Mouse (Mus musculus) ES-E14 (cell line): ENCODE measurements around the gene Gdpd5.

ENCODE experiments used
- CHD2 ChIP-seq: IDR thresholded peaks from 2 replicates; pipeline ENCODE4 v1.6.1; 2014; ENCODE audit warnings: mild to moderate bottlenecking, low read depth, low read length, inconsistent platforms
- HCFC1 ChIP-seq: IDR thresholded peaks from 2 replicates; pipeline ENCODE4 v1.6.1; 2012; ENCODE audit warnings: low read length, inconsistent platforms, borderline replicate concordance; ENCODE audit not compliant: insufficient read depth
- ZC3H11A ChIP-seq: IDR thresholded peaks from 2 replicates; pipeline ENCODE4 v1.6.1; 2012; ENCODE audit warnings: low read depth, mild to moderate bottlenecking, inconsistent platforms, low read length, borderline replicate concordance
- ZNF384 ChIP-seq: IDR thresholded peaks from 2 replicates; pipeline ENCODE4 v1.6.1; 2012; ENCODE audit warnings: low read depth, low read length, inconsistent platforms

GRCm38 (mm10) chr7:99429786-99430185 is 48.6 kb downstream of the Gdpd5 start:
- TF ChIP-seq CHD2: no peak
- no peak for TF ChIP-seq HCFC1
- TF ChIP-seq ZC3H11A: no peak
- TF ChIP-seq ZNF384: no peak
